Mouse (Mus musculus) limb, embryonic 15.5 days (tissue): ENCODE measurements around the gene Polr3b. TPM values are rescaled to one million over a fixed set of nuclear protein-coding genes. Genes with fewer than 3 reads are reported as not detected.

Experiments
- ATAC-seq: fragments of 200-750 bp; cut with Nextera tagmentation; 2 replicates; pipeline ENCODE4 v1.8.0; 2017; ENCODE audit warnings: low read depth, moderate TSS enrichment; ENCODE audit not compliant: insufficient number of reproducible peaks, low FRiP score, low TSS enrichment
- H3K27ac ChIP-seq: fragments of 300-500 bp; sonication (generic); 2 replicates; pipeline ENCODE4 v1.5.1; 2015; ENCODE audit warnings: moderate library complexity, mild to moderate bottlenecking, inconsistent platforms
- H3K27me3 ChIP-seq: fragments of 300-500 bp; sonication (generic); 2 replicates; pipeline ENCODE4 v1.6.1; 2015; ENCODE audit warnings: inconsistent platforms
- H3K36me3 ChIP-seq: fragments of 300-500 bp; sonication (generic); 2 replicates; pipeline ENCODE4 v1.6.1; 2015; ENCODE audit warnings: inconsistent platforms
- H3K4me1 ChIP-seq: fragments of 300-500 bp; sonication (generic); 2 replicates; pipeline ENCODE4 v1.6.1; 2015; ENCODE audit warnings: inconsistent platforms
- H3K4me2 ChIP-seq: fragments of 300-500 bp; sonication (generic); 2 replicates; pipeline ENCODE4 v1.6.1; 2015; ENCODE audit warnings: mild to moderate bottlenecking, inconsistent platforms
- H3K4me3 ChIP-seq: fragments of 300-500 bp; sonication (generic); 2 replicates; pipeline ENCODE4 v1.5.1; 2015; ENCODE audit warnings: mild to moderate bottlenecking, inconsistent platforms
- H3K9ac ChIP-seq: fragments of 300-500 bp; sonication (generic); 2 replicates; pipeline ENCODE4 v1.6.1; 2015; ENCODE audit warnings: inconsistent platforms
- H3K9me3 ChIP-seq: fragments of 300-500 bp; sonication (generic); 2 replicates; pipeline ENCODE4 v1.6.1; 2016; ENCODE audit warnings: inconsistent platforms
- WGBS: fragments of 180-500 bp; shearing (Covaris S2); methylation state at CpG from one replicate; pipeline ENCODE4 v1.1.7; 2015; 5-methylcytosine and 5-hydroxymethylcytosine counted together
- polyA plus RNA-seq: library from polyadenylated mRNA; unstranded; fragments of >200 nt; fragmentation: Nextera tagmentation; extraction: Ambion mirVana; gene quantifications from 2 replicates; pipeline ENCODE4 v1.2.1, GENCODE M21; 2015

Gene Polr3b
- polyA plus RNA-seq, 1 experiment from 2014 or later, result 12.4 TPM

- WGBS, result 59% methylated on average over 2 of the region's 2 CpGs
- Histone ChIP-seq H3K27ac (no peak overlapping the region), H3K4me1 (peaks cover 3% of the 10 kb centered on the region; the same call in 1 of the 2 replicates), H3K4me3 (no peak overlapping the region), H3K27me3 (no peaks in the 10 kb centered on the region), H3K9ac (no peak overlapping the region), H3K9me3 (no peaks in the 10 kb centered on the region), H3K36me3 (no peaks in the 10 kb centered on the region; the same call in 1 of the 2 replicates), H3K4me2 (no peak overlapping the region)
- no peak for ATAC-seq
Measured at GRCm38 (mm10) chr10:84585294-84585650, 36.8 kb upstream of the Polr3b start.

GRCm38 (mm10) chr10:84590956-84591355, 31.1 kb upstream of the Polr3b start:
- Histone ChIP-seq H3K27me3 (no peaks in the 10 kb centered on the region), H3K9me3 (no peaks in the 10 kb centered on the region), H3K36me3 (peaks cover 9% of the 10 kb centered on the region; the same call in 1 of the 2 replicates), H3K4me2 (no peak overlapping the region), H3K4me1 (no peaks in the 10 kb centered on the region), H3K27ac (no peak overlapping the region), H3K4me3 (no peak overlapping the region), H3K9ac (no peak overlapping the region)
- no peak for ATAC-seq
- 79% methylated on average over 14 of the region's 14 CpGs for WGBS

GRCm38 (mm10) chr10:84591640-84592148, 30.4 kb upstream of the Polr3b start:
- Histone ChIP-seq H3K36me3 (peaks cover 13% of the 10 kb centered on the region; the same call in 1 of the 2 replicates), H3K27ac (no peak overlapping the region), H3K9me3 (no peaks in the 10 kb centered on the region), H3K4me2 (no peak overlapping the region), H3K4me3 (no peak overlapping the region), H3K9ac (no peak overlapping the region), H3K4me1 (no peaks in the 10 kb centered on the region), H3K27me3 (no peaks in the 10 kb centered on the region)
- 81% methylated on average over 2 of the region's 2 CpGs for WGBS
- ATAC-seq, result no peak

- Histone ChIP-seq H3K27me3 (no peaks in the 10 kb centered on the region), H3K9ac (no peak overlapping the region), H3K4me3 (no peak overlapping the region), H3K36me3 (peaks cover 13% of the 10 kb centered on the region; the same call in 1 of the 2 replicates), H3K9me3 (no peaks in the 10 kb centered on the region), H3K27ac (no peak overlapping the region), H3K4me2 (no peak overlapping the region), H3K4me1 (no peaks in the 10 kb centered on the region)
- WGBS, result 51% methylated on average over 3 of the region's 3 CpGs
- ATAC-seq, result no peak
Measured at GRCm38 (mm10) chr10:84592745-84593144, 29.3 kb upstream of the Polr3b start.

- H3K36me3 ChIP-seq, result peaks cover 4% of the 10 kb centered on the region; the same call in 1 of the 2 replicates
- H3K4me1 ChIP-seq, result no peaks in the 10 kb centered on the region
- no peaks in the 10 kb centered on the region for H3K9me3 ChIP-seq
- H3K4me2 ChIP-seq, result no peak overlapping the region
- no peaks in the 10 kb centered on the region for H3K27me3 ChIP-seq
- no peak overlapping the region for H3K4me3 ChIP-seq
- H3K9ac ChIP-seq, result no peak overlapping the region
- no peak for ATAC-seq
- 35% methylated on average over 3 of the region's 3 CpGs for WGBS
- H3K27ac ChIP-seq, result no peak overlapping the region
Measured at GRCm38 (mm10) chr10:84597127-84597785, 24.8 kb upstream of the Polr3b start.

- Histone ChIP-seq H3K9ac (no peak overlapping the region), H3K27ac (no peak overlapping the region), H3K9me3 (no peaks in the 10 kb centered on the region), H3K36me3 (0 out of 2 replicates have a peak, but pooled peaks cover 4% of the 10 kb centered on the region), H3K27me3 (no peaks in the 10 kb centered on the region), H3K4me3 (no peak overlapping the region), H3K4me2 (no peak overlapping the region), H3K4me1 (no peaks in the 10 kb centered on the region)
- WGBS, result 45% methylated on average over 1 of the region's 1 CpGs
- no peak for ATAC-seq
Measured at GRCm38 (mm10) chr10:84598172-84598571, 23.9 kb upstream of the Polr3b start.

- Histone ChIP-seq H3K4me2 (no peak overlapping the region), H3K27me3 (no peaks in the 10 kb centered on the region), H3K36me3 (peaks cover 11% of the 10 kb centered on the region; the same call in 1 of the 2 replicates), H3K9ac (no peak overlapping the region), H3K4me3 (no peak overlapping the region), H3K9me3 (no peaks in the 10 kb centered on the region), H3K4me1 (no peaks in the 10 kb centered on the region), H3K27ac (no peak overlapping the region)
- no peak for ATAC-seq
- WGBS, result 75% methylated on average over 6 of the region's 6 CpGs
Measured at GRCm38 (mm10) chr10:84600136-84600535, 22.0 kb upstream of the Polr3b start.

GRCm38 (mm10) chr10:84604335-84604734, 17.8 kb upstream of the Polr3b start:
- ATAC-seq, result no peak
- Histone ChIP-seq H3K9ac (no peak overlapping the region), H3K4me3 (no peak overlapping the region), H3K27me3 (no peaks in the 10 kb centered on the region), H3K9me3 (no peaks in the 10 kb centered on the region), H3K27ac (no peak overlapping the region), H3K4me2 (no peak overlapping the region), H3K36me3 (peaks cover 19% of the 10 kb centered on the region), H3K4me1 (no peaks in the 10 kb centered on the region)
- WGBS, result 69% methylated on average over 1 of the region's 1 CpGs

GRCm38 (mm10) chr10:84608361-84608760, 13.7 kb upstream of the Polr3b start:
- no peak overlapping the region for H3K27ac ChIP-seq
- no peak overlapping the region for H3K4me2 ChIP-seq
- no peaks in the 10 kb centered on the region for H3K4me1 ChIP-seq
- H3K27me3 ChIP-seq, result no peaks in the 10 kb centered on the region
- H3K9ac ChIP-seq, result no peak overlapping the region
- H3K36me3 ChIP-seq, result peaks cover 19% of the 10 kb centered on the region
- ATAC-seq, result no peak
- WGBS, result 69% methylated on average over 3 of the region's 3 CpGs
- H3K9me3 ChIP-seq, result no peaks in the 10 kb centered on the region
- no peak overlapping the region for H3K4me3 ChIP-seq

GRCm38 (mm10) chr10:84610324-84610723, 11.8 kb upstream of the Polr3b start:
- no peak for ATAC-seq
- WGBS, result 29% methylated on average over 4 of the region's 4 CpGs

GRCm38 (mm10) chr10:84610783-84611182, 11.3 kb upstream of the Polr3b start:
- Histone ChIP-seq H3K4me3 (no peak overlapping the region), H3K9ac (no peak overlapping the region), H3K9me3 (no peaks in the 10 kb centered on the region), H3K27me3 (no peaks in the 10 kb centered on the region), H3K27ac (no peak overlapping the region), H3K4me1 (no peaks in the 10 kb centered on the region), H3K4me2 (no peak overlapping the region), H3K36me3 (peaks cover 8% of the 10 kb centered on the region)
- ATAC-seq, result no peak
- 68% methylated on average over 3 of the region's 3 CpGs for WGBS

More at GRCm38 (mm10) chr10:84610324-84610723, 11.8 kb upstream of the Polr3b start:
- Histone ChIP-seq H3K4me1 (no peaks in the 10 kb centered on the region), H3K36me3 (peaks cover 10% of the 10 kb centered on the region), H3K4me2 (no peak overlapping the region), H3K27ac (no peak overlapping the region), H3K27me3 (no peaks in the 10 kb centered on the region), H3K9me3 (no peaks in the 10 kb centered on the region), H3K9ac (no peak overlapping the region), H3K4me3 (no peak overlapping the region)

GRCm38 (mm10) chr10:84611664-84612063, 10.4 kb upstream of the Polr3b start:
- Histone ChIP-seq H3K27ac (no peak overlapping the region), H3K36me3 (peaks cover 3% of the 10 kb centered on the region), H3K9me3 (no peaks in the 10 kb centered on the region), H3K27me3 (no peaks in the 10 kb centered on the region), H3K4me2 (no peak overlapping the region), H3K9ac (no peak overlapping the region), H3K4me3 (no peak overlapping the region), H3K4me1 (no peaks in the 10 kb centered on the region)
- ATAC-seq, result no peak
- 55% methylated on average over 3 of the region's 3 CpGs for WGBS
